Mouse (Mus musculus) liver, embryonic 14.5 days (tissue): ENCODE results near the gene Erbb4. TPM values are rescaled to one million over a fixed set of nuclear protein-coding genes. Genes with fewer than 3 reads are reported as not detected.

Experiments used
- ATAC-seq: fragments of 200-750 bp; cut with Nextera tagmentation; 2 replicates; pipeline ENCODE4 v1.8.0; 2017; ENCODE audit warnings: moderate number of reproducible peaks, mild to moderate bottlenecking, moderate library complexity; ENCODE audit not compliant: insufficient read depth
- DNase-seq, 3 experiments: peaks; one replicate each; pipeline ENCODE4 v3.0.0-alpha.2; 2012 to 2013; ENCODE audit warnings: low read depth in 3 of 3, low spot score in 3 of 3
- H3K27ac ChIP-seq: fragments of 300-500 bp; sonication (generic); 2 replicates; pipeline ENCODE4 v1.5.1; 2014; ENCODE audit warnings: moderate library complexity, mild to moderate bottlenecking, control low read depth, inconsistent platforms
- H3K27me3 ChIP-seq: fragments of 300-500 bp; sonication (generic); 2 replicates; pipeline ENCODE4 v1.6.1; 2014; ENCODE audit warnings: mild to moderate bottlenecking, low read length, moderate library complexity; ENCODE audit not compliant: control insufficient read depth, insufficient read depth
- H3K36me3 ChIP-seq: fragments of 300-500 bp; sonication (generic); replicated peaks from 2 replicates; pipeline ENCODE4 v1.6.1; 2014; ENCODE audit warnings: low read depth; ENCODE audit not compliant: control insufficient read depth, insufficient read depth
- H3K4me1 ChIP-seq, 2 experiments: fragments of 200-500 bp in 1 of 2; fragments of 300-500 bp in 1 of 2; sonication (generic) in 1 of 2; replicated peaks; 2 replicates each; pipeline ENCODE4 v1.6.1; 2012 to 2014; ENCODE audit warnings: antibody characterized with exemption in 1 of 2, inconsistent platforms in 1 of 2, low read length in 1 of 2; ENCODE audit not compliant: control insufficient read depth in 2 of 2, insufficient read depth in 2 of 2
- H3K4me2 ChIP-seq: fragments of 300-500 bp; sonication (generic); 2 replicates; pipeline ENCODE4 v1.6.1; 2014; ENCODE audit warnings: low read depth, mild to moderate bottlenecking, control low read depth, moderate library complexity
- H3K4me3 ChIP-seq, 2 experiments: fragments of 200-500 bp in 1 of 2; fragments of 300-500 bp in 1 of 2; sonication (generic) in 1 of 2; 2 replicates each; pipeline ENCODE4 v1.5.1; 2012 to 2014; ENCODE audit warnings: low read depth in 2 of 2, low read length in 2 of 2, mild to moderate bottlenecking in 2 of 2, control low read depth in 1 of 2, inconsistent platforms in 1 of 2, moderate library complexity in 1 of 2; ENCODE audit not compliant: insufficient read depth in 1 of 2
- H3K9ac ChIP-seq: fragments of 300-500 bp; sonication (generic); replicated peaks from 2 replicates; pipeline ENCODE4 v1.6.1; 2014; ENCODE audit warnings: mild to moderate bottlenecking, control low read depth, moderate library complexity
- H3K9me3 ChIP-seq: fragments of 300-500 bp; sonication (generic); 2 replicates; pipeline ENCODE4 v1.6.1; 2016; ENCODE audit warnings: low read length, mixed read lengths; ENCODE audit not compliant: control insufficient read depth
- CTCF ChIP-seq: IDR thresholded peaks from 2 replicates; pipeline ENCODE4 v1.5.1; 2016; ENCODE audit warnings: antibody characterized with exemption, low read depth, control low read depth
- EP300 ChIP-seq: IDR thresholded peaks from 2 replicates; pipeline ENCODE4 v1.6.1; 2016; ENCODE audit warnings: antibody characterized with exemption, low read depth
- WGBS: fragments of 180-500 bp; shearing (Covaris S2); extraction: QIAGEN DNeasy Blood & Tissue Kit; methylation state at CpG from one replicate; pipeline ENCODE4 v1.1.7; 2014; ENCODE audit not compliant: insufficient replicate concordance; 5-methylcytosine and 5-hydroxymethylcytosine counted together
- polyA plus RNA-seq, 2 experiments: library from polyadenylated mRNA; depleted of rRNA in 1 of 2; stranded (reverse) in 1 of 2; unstranded in 1 of 2; fragments of >200 nt; fragmentation: Nextera tagmentation in 1 of 2; extraction: Ambion mirVana in 1 of 2; gene quantifications; 2 replicates each; pipeline versions ENCODE4 v1.2.1 to v1.2.3; 2012 to 2014

Gene Erbb4
- polyA plus RNA-seq, 2 experiments: under 0.01 TPM; not detected in 1

DNA sequence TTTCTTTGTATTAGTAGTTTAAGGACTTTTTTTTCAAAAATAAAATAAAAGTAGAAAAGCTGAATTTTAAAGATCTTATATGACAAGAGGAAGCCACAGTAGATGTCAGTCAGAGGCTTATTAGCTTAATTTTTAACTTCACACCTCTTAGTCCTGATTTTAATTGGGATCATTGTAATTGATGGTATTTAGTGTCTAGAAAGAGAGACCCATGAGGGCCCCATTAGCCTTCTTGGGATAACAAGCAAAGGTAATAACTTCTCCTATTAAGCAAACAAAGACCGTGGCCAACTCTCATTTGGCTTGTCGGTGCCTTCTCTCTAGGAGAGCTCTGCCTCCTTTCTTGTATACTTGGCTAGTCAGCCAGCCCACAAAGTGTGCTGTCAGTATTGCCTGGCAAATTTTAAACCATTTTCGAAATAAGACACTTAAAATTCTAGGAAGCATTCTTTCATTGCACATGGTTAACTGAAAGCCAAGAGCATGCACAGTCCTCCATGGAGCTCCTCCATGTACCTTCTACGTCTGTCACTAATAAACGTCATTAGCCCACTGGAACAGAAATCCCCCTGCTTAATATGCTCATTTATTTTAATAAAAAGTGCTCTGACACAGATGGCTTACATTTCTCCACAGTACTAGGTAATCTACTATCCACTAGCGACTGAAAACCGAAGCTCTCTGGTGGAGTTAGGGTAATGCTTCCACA lies 1001.9 kb downstream of the Erbb4 start:
- TF ChIP-seq CTCF (no peak), EP300 (no peak)
- no peak for DNase-seq
- Histone ChIP-seq H3K9ac (no peak overlapping the region), H3K4me2 (no peak overlapping the region), H3K9me3 (no peaks in the 10 kb centered on the region), H3K4me1 (no peaks in the 10 kb centered on the region), H3K4me3 (no peak overlapping the region), H3K27ac (no peak overlapping the region), H3K36me3 (no peaks in the 10 kb centered on the region), H3K27me3 (no peaks in the 10 kb centered on the region)
- WGBS: 64% methylated on average over 7 of the region's 7 CpGs
- ATAC-seq: no peak

DNA sequence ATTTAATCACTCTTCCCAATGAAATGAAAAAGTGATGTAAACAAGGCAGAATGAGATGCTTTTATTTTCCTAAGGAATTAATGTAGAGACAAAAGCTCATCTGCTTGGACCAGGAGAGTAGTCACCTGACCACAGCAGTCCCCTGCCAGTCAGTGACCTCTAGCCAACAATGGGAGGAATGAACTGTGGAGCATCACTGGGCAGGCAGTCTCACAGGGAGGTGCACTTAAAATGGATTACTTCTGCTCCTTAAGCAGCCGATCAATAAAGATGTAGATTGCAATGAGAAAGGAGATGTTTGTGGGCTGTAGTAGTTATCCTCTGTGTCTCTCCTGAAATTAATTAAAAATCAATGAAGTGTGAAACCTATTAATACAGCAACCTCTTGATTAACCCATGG lies 1018.2 kb downstream of the Erbb4 start:
- Histone ChIP-seq H3K27ac (no peak overlapping the region), H3K36me3 (no peaks in the 10 kb centered on the region), H3K9ac (no peak overlapping the region), H3K27me3 (no peaks in the 10 kb centered on the region), H3K4me3 (no peak overlapping the region), H3K9me3 (no peaks in the 10 kb centered on the region), H3K4me1 (no peaks in the 10 kb centered on the region), H3K4me2 (no peak overlapping the region)
- 71% methylated on average over 1 of the region's 1 CpGs for WGBS
- ATAC-seq: no peak
- no peak for DNase-seq
- TF ChIP-seq EP300 (no peak), CTCF (no peak)

DNA sequence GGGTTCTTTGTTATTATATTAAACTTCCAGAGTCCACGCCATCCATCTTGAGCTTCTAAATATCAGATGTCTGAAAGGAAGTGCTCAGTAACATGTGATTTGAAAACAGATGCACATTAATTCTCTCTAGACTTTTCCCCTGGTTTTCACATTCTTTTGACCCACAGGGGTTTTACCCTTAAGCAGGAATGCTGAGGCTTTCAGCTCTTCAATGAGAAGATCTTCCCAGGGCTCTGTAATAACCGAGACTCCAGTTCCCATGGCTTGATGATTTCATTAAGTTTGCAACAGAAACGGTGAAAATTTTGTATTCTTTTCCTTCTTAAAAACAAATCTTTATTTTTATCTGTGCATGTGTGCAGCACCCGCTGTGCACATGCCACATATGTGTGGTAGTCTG lies 1051.4 kb downstream of the Erbb4 start:
- Histone ChIP-seq H3K27me3 (no peaks in the 10 kb centered on the region), H3K9me3 (no peaks in the 10 kb centered on the region), H3K9ac (no peak overlapping the region), H3K4me1 (no peaks in the 10 kb centered on the region), H3K4me3 (no peak overlapping the region), H3K4me2 (no peak overlapping the region), H3K27ac (no peak overlapping the region), H3K36me3 (no peaks in the 10 kb centered on the region)
- no peak for DNase-seq
- no peak for ATAC-seq
- no peak for TF ChIP-seq CTCF
- no peak for TF ChIP-seq EP300
- 58% methylated on average over 4 of the region's 4 CpGs for WGBS

DNA sequence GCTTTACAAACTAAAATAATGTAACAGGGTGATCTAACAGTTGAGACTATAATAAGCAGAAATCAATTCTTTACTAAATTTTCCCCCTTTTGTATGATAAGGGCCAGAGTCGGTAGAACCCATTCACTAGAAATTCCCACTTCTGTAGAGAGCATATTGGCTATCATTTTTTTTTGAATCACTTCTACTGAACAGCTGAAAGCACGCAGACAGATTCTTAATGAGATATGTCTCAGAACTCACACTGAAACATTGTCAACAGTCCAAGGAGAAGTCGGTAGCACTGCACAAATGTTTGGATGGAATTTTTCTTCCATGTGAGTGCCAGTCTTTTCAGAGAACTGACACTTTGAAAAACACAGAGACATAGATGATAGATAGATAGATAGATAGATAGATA lies 1053.1 kb downstream of the Erbb4 start:
- Histone ChIP-seq H3K27me3 (no peaks in the 10 kb centered on the region), H3K9me3 (no peaks in the 10 kb centered on the region), H3K4me1 (no peaks in the 10 kb centered on the region), H3K4me2 (no peak overlapping the region), H3K36me3 (no peaks in the 10 kb centered on the region), H3K9ac (no peak overlapping the region), H3K27ac (no peak overlapping the region), H3K4me3 (no peak overlapping the region)
- no peak for ATAC-seq
- TF ChIP-seq CTCF: no peak
- TF ChIP-seq EP300: no peak
- DNase-seq: no peak
- WGBS: 71% methylated on average over 3 of the region's 3 CpGs

DNA sequence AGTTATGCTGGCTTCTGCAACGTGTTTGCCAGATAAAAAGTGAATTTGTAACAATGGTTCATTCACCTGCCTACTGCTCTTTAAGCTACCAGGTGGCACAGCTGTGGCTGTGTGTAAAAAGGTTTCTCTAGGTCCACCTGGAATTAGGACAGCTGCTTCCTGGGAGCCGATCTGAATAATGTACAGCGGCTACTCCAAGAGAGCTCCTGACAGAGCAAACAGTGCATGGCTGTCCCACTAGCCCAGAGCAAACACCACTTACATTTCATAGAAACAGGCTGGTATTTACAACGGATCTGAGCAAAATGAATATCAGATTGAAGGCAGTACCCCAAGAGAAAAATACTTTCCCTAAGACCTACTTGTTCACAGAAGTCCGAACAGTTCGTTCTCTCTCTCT lies 1058.0 kb downstream of the Erbb4 start:
- Histone ChIP-seq H3K27ac (no peak overlapping the region), H3K9me3 (no peaks in the 10 kb centered on the region), H3K27me3 (no peaks in the 10 kb centered on the region), H3K4me3 (no peak overlapping the region), H3K9ac (no peak overlapping the region), H3K36me3 (no peaks in the 10 kb centered on the region), H3K4me1 (no peaks in the 10 kb centered on the region), H3K4me2 (no peak overlapping the region)
- 60% methylated on average over 6 of the region's 6 CpGs for WGBS
- no peak for TF ChIP-seq EP300
- TF ChIP-seq CTCF: no peak
- no peak for ATAC-seq
- DNase-seq: no peak
